Mouse (Mus musculus): Measurements from ENCODE around the gene Poc1b.
A peak's percentile ranks its signal among the peaks of the same experiment; 100 is the strongest.

- TF ChIP-seq CTCF (IDR thresholded peaks at IDR 0.05; ENCODE audit: extremely low read depth, insufficient read depth, insufficient read length, insufficient replicate concordance) (peak; percentile 58; the same call in 1 of the 2 replicates), POLR2A (IDR thresholded peaks at IDR 0.05; ENCODE audit: low read depth, low read length) (peak; percentile 36)
Measured at GRCm38 (mm10) chr10:99107964-99108363, 1.1 kb downstream of the Poc1b start, which contains the start of gene Galnt4.
